Mouse (Mus musculus) thymus, adult 2 months (tissue): ENCODE data around the gene 1700020D05Rik. TPM values are rescaled to one million over a fixed set of nuclear protein-coding genes. Genes with fewer than 3 reads are reported as not detected.

Experiments
- DNase-seq: peaks from one replicate; pipeline ENCODE4 v3.0.0; 2021
- H3K27ac ChIP-seq: fragments of 200-500 bp; 2 replicates; pipeline ENCODE4 v1.5.1; 2012; ENCODE audit warnings: low read length, control low read depth; ENCODE audit not compliant: control insufficient read depth, insufficient read depth
- H3K27me3 ChIP-seq: fragments of 200-500 bp; 2 replicates; pipeline ENCODE4 v1.6.1; 2012; ENCODE audit warnings: mild to moderate bottlenecking, low read length, moderate library complexity, mixed read lengths; ENCODE audit not compliant: control insufficient read depth, insufficient read depth
- H3K36me3 ChIP-seq: fragments of 200-500 bp; 2 replicates; pipeline ENCODE4 v1.6.1; 2012; ENCODE audit warnings: mild to moderate bottlenecking, low read length, moderate library complexity; ENCODE audit not compliant: control insufficient read depth, insufficient read depth
- H3K4me1 ChIP-seq: fragments of 200-500 bp; replicated peaks from 2 replicates; pipeline ENCODE4 v1.6.1; 2012; ENCODE audit warnings: low read length; ENCODE audit not compliant: control insufficient read depth, insufficient read depth
- H3K4me3 ChIP-seq: fragments of 200-500 bp; 2 replicates; pipeline ENCODE4 v1.5.1; 2012; ENCODE audit warnings: mild to moderate bottlenecking, low read length, control low read depth, moderate library complexity; ENCODE audit not compliant: control insufficient read depth, insufficient read depth
- CTCF ChIP-seq: fragments of 200-500 bp; IDR thresholded peaks from 2 replicates; pipeline ENCODE4 v1.5.1; 2012; ENCODE audit warnings: mild to moderate bottlenecking, control low read depth, low read length, moderate library complexity, borderline replicate concordance; ENCODE audit not compliant: control insufficient read depth, poor library complexity, insufficient read depth; ENCODE audit errors: extremely low read depth
- POLR2A ChIP-seq: fragments of 200-500 bp; IDR thresholded peaks from 2 replicates; pipeline ENCODE4 v1.6.1; 2012; ENCODE audit warnings: mild to moderate bottlenecking, low read length, control low read depth, moderate library complexity; ENCODE audit not compliant: control insufficient read depth, poor library complexity, insufficient read depth; ENCODE audit errors: extremely low read depth
- WGBS: fragments of 180-500 bp; shearing (Covaris S2); methylation state at CpG from one replicate; pipeline ENCODE4 v1.1.7; 2018; 5-methylcytosine and 5-hydroxymethylcytosine counted together
- polyA plus RNA-seq: library from polyadenylated mRNA; depleted of rRNA; stranded (reverse); fragments of >200 nt; gene quantifications from 2 replicates; pipeline ENCODE4 v1.2.3, GENCODE M21; 2012; rRNA removed

Gene 1700020D05Rik
- polyA plus RNA-seq, 1 experiment, result 3.5 TPM

GRCm38 (mm10) chr19:5459019-5459418, 44.6 kb downstream of the 1700020D05Rik start:
- Histone ChIP-seq H3K27me3 (no peaks in the 10 kb centered on the region), H3K4me1 (peaks cover 25% of the 10 kb centered on the region), H3K4me3 (no peak overlapping the region), H3K36me3 (no peaks in the 10 kb centered on the region), H3K27ac (no peak overlapping the region)
- no peak for DNase-seq
- WGBS, result 88% methylated on average over 7 of the region's 7 CpGs
- TF ChIP-seq CTCF, result no peak
- no peak for TF ChIP-seq POLR2A

GRCm38 (mm10) chr19:5457746-5458442, 45.7 kb downstream of the 1700020D05Rik start, which contains the start of gene Ccdc85b:
TSS of gene Ccdc85b (minus strand) at chr19:5457894.
- Histone ChIP-seq H3K36me3 (no peaks in the 10 kb centered on the region), H3K4me1 (peaks cover 25% of the 10 kb centered on the region), H3K4me3 (peak within 1 kb of the TSS; percentile 67), H3K27ac (peak within 1 kb of the TSS; percentile 29; the same call in 1 of the 2 replicates), H3K27me3 (no peaks in the 10 kb centered on the region)
- no peak for DNase-seq
- 15% methylated on average over 14 of the region's 14 CpGs for WGBS
- TF ChIP-seq CTCF (no peak), POLR2A (no peak)

DNA sequence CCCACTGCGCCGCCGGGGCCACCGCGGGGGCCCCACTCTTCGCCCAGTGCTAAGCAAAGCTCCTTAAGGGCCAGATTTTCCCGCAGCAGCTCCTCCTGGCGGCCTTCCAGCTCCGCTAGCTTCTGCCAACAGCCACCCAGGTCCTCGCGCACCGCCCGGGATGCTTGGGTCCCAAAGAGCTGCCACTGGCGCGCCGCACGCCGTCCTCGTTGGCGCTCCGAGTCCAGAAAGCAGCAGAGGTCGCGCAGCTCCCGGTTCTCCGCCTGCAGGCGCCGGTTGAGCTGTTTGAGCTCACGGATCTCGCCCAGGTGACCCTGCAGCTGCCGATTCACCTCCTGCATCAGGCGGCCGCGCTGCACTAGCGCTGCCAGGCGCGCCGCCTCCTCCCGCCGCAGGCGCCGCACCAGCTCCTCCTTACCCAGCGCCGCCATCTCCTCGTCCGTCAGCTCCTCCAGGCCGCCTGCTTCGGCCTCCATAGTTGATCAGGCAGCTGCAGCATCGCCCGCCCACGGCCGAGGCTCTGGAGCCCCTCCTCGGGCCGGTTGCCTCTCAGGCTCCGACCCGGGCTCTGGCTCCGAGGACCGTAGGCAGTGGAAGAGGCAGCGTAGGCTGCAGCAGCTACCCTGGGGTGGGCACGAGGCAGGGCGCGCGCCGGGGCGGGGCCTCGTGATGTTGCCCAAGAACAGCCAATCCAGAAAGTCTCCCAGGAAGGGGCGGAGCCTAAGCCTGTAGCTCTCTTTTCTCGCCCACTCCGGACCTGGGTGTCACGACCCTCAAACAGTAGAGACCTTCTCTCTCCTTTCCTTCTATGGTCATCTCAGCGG, 46.5 kb downstream of the 1700020D05Rik start:
- Histone ChIP-seq H3K36me3 (no peaks in the 10 kb centered on the region), H3K4me3 (peak overlapping the region; percentile 67), H3K27me3 (no peaks in the 10 kb centered on the region), H3K4me1 (peaks cover 25% of the 10 kb centered on the region), H3K27ac (peak overlapping the region; percentile 29; the same call in 1 of the 2 replicates)
- TF ChIP-seq POLR2A (peak; percentile 94), CTCF (0 out of 2 replicates have a peak, but pooled peaks have one; percentile 31)
- WGBS, result under 1% methylated on average over 70 of the region's 70 CpGs
- peak; percentile 97 for DNase-seq

- DNase-seq, result no peak
- TF ChIP-seq CTCF, result no peak
- TF ChIP-seq POLR2A, result no peak
- Histone ChIP-seq H3K27me3 (no peaks in the 10 kb centered on the region), H3K4me3 (peak overlapping the region; percentile 67), H3K27ac (no peak overlapping the region), H3K4me1 (peaks cover 25% of the 10 kb centered on the region), H3K36me3 (no peaks in the 10 kb centered on the region)
- 2% methylated on average over 26 of the region's 26 CpGs for WGBS
Measured at GRCm38 (mm10) chr19:5456241-5456921, 47.2 kb downstream of the 1700020D05Rik start.

DNA sequence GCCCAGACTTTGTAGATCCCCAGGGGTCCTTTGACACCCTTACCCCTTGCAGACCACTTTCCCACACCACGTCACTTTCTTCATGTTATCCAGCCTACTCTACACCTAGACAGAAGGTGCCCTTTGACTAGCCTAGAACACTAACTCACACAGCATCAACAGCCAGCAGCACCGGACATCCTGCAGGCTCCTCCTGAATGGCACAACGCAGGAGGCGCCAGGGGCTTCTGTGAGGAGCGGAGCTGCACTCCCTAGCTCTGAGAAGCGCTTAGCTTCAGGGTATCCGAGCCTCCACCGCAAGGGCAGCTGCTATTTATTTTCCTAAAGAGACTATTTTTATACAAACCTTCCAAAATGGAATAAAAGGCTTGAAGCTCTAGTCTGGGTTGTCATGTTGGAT, 48.0 kb downstream of the 1700020D05Rik start:
- H3K36me3 ChIP-seq, result no peaks in the 10 kb centered on the region
- TF ChIP-seq POLR2A (no peak), CTCF (no peak)
- no peak overlapping the region for H3K4me3 ChIP-seq
- no peak for DNase-seq
- 88% methylated on average over 8 of the region's 8 CpGs for WGBS
- H3K27me3 ChIP-seq, result no peaks in the 10 kb centered on the region
- H3K27ac ChIP-seq, result no peak overlapping the region
- H3K4me1 ChIP-seq, result peaks cover 21% of the 10 kb centered on the region

DNA sequence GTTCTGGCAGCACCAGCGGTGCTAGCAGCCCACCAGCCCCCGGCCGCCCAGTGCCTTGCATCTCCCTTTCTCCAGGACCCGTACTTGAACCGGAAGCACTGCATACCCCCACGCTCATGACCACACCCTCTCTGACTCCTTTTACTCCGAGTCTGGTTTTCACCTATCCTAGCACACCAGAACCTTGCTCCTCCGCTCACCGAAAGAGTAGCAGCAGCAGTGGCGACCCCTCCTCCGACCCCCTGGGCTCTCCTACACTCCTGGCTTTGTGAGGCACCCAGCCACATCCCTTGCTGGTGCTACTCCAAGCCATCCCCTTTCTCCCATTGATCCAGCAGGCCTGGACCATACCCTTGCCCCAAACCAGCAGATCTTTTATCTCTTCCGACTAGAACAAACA, 48.5 kb downstream of the 1700020D05Rik start:
- TF ChIP-seq CTCF, result no peak
- TF ChIP-seq POLR2A, result no peak
- 96% methylated on average over 12 of the region's 12 CpGs for WGBS
- DNase-seq, result no peak
- Histone ChIP-seq H3K4me3 (no peak overlapping the region), H3K27ac (no peak overlapping the region), H3K27me3 (no peaks in the 10 kb centered on the region), H3K36me3 (no peaks in the 10 kb centered on the region), H3K4me1 (peaks cover 21% of the 10 kb centered on the region)

Other genes starting within 250 kb of the 1700020D05Rik start
- 58.9 and 64.9 TPM in 2 replicates for gene Pacs1, start 230.7 kb downstream of the 1700020D05Rik start, polyA plus RNA-seq
- gene Sf3b2, start 208.3 kb downstream of the 1700020D05Rik start, polyA plus RNA-seq, result 213 and 250 TPM in 2 replicates
- gene Gal3st3, start 205.5 kb downstream of the 1700020D05Rik start, polyA plus RNA-seq, result 4.8 and 6.3 TPM in 2 replicates
- not detected in 2 replicates for gene Catsper1, start 168.0 kb downstream of the 1700020D05Rik start, polyA plus RNA-seq
- 60.2 and 101 TPM in 2 replicates for gene Cst6, start 154.2 kb downstream of the 1700020D05Rik start, polyA plus RNA-seq
- gene Eif1ad, start 137.0 kb downstream of the 1700020D05Rik start, polyA plus RNA-seq, result 50.0 and 51.3 TPM in 2 replicates
- 294 and 314 TPM in 2 replicates for gene Banf1, start 136.6 kb downstream of the 1700020D05Rik start, polyA plus RNA-seq
- 41.6 and 48.9 TPM in 2 replicates for gene Sart1, start 115.1 kb downstream of the 1700020D05Rik start, polyA plus RNA-seq
- gene Tsga10ip, start 101.3 kb downstream of the 1700020D05Rik start, polyA plus RNA-seq, result 0.14 and 0.59 TPM in 2 replicates
- gene Drap1, start 78.8 kb downstream of the 1700020D05Rik start, polyA plus RNA-seq, result 112 and 133 TPM in 2 replicates
- 145 and 149 TPM in 2 replicates for gene AI837181, start 78.6 kb downstream of the 1700020D05Rik start, polyA plus RNA-seq
- 0.16 TPM in 1 of 2 replicates, not detected in the other for gene Fosl1, start 56.2 kb downstream of the 1700020D05Rik start, polyA plus RNA-seq
- 8.1 and 8.2 TPM in 2 replicates for gene Ccdc85b, start 45.9 kb downstream of the 1700020D05Rik start, polyA plus RNA-seq
- 142 and 157 TPM in 2 replicates for gene Fibp, start 43.2 kb downstream of the 1700020D05Rik start, polyA plus RNA-seq
- gene Ctsw, start 35.3 kb downstream of the 1700020D05Rik start, polyA plus RNA-seq, result 49.1 and 54.3 TPM in 2 replicates
- gene Efemp2, start 29.8 kb downstream of the 1700020D05Rik start, polyA plus RNA-seq, result 17.3 and 21.6 TPM in 2 replicates
- gene Mus81, start 15.4 kb downstream of the 1700020D05Rik start, polyA plus RNA-seq, result 127 and 149 TPM in 2 replicates
- gene Cfl1, start 13.3 kb downstream of the 1700020D05Rik start, polyA plus RNA-seq, result 1,557 and 1,580 TPM in 2 replicates
- 20.0 and 22.6 TPM in 2 replicates for gene Snx32, start 6.8 kb upstream of the 1700020D05Rik start, polyA plus RNA-seq
- gene Ovol1, start 56.9 kb upstream of the 1700020D05Rik start, polyA plus RNA-seq, result 1.4 and 1.9 TPM in 2 replicates
- gene Ap5b1, start 64.2 kb upstream of the 1700020D05Rik start, polyA plus RNA-seq, result 35.0 and 38.9 TPM in 2 replicates
- 87.0 and 96.5 TPM in 2 replicates for gene Rnaseh2c, start 98.1 kb upstream of the 1700020D05Rik start, polyA plus RNA-seq
- gene Kat5, start 106.5 kb upstream of the 1700020D05Rik start, polyA plus RNA-seq, result 90.0 and 106 TPM in 2 replicates
- 112 and 142 TPM in 2 replicates for gene Rela, start 133.7 kb upstream of the 1700020D05Rik start, polyA plus RNA-seq
- 267 and 301 TPM in 2 replicates for gene Sipa1, start 159.9 kb upstream of the 1700020D05Rik start, polyA plus RNA-seq
- gene Map3k11, start 185.0 kb upstream of the 1700020D05Rik start, polyA plus RNA-seq, result 141 and 144 TPM in 2 replicates
- gene Pcnx3, start 185.1 kb upstream of the 1700020D05Rik start, polyA plus RNA-seq, result 421 and 455 TPM in 2 replicates
- 0.97 and 1.0 TPM in 2 replicates for gene Kcnk7, start 200.6 kb upstream of the 1700020D05Rik start, polyA plus RNA-seq
- gene Ehbp1l1, start 222.5 kb upstream of the 1700020D05Rik start, polyA plus RNA-seq, result 55.6 and 61.8 TPM in 2 replicates
- 300 and 312 TPM in 2 replicates for gene Fam89b, start 225.9 kb upstream of the 1700020D05Rik start, polyA plus RNA-seq
- 29.5 and 37.7 TPM in 2 replicates for gene Ltbp3, start 237.1 kb upstream of the 1700020D05Rik start, polyA plus RNA-seq